Mouse (Mus musculus): Measurements from ENCODE around the gene Htr2b. TPM values are rescaled to one million over a fixed set of nuclear protein-coding genes. Genes with fewer than 3 reads are reported as not detected.

Htr2b gene
- polyA plus RNA-seq, 1 experiment from 2014 or later = 0.37 TPM

Other genes starting within 250 kb of the Htr2b start
- 261 TPM in 2 replicates for gene Itm2c, start 217.7 kb downstream of the Htr2b start, polyA plus RNA-seq (2016; fragmentation: Nextera tagmentation; extraction: Ambion mirVana)
- gene 4933407L21Rik, start 183.5 kb downstream of the Htr2b start, polyA plus RNA-seq (2016; fragmentation: Nextera tagmentation; extraction: Ambion mirVana) = 0.08 TPM in 1 of 2 replicates, not detected in the other
- gene Gpr55, start 151.0 kb downstream of the Htr2b start, polyA plus RNA-seq (2016; fragmentation: Nextera tagmentation; extraction: Ambion mirVana) = 0.08 and 0.09 TPM in 2 replicates
- gene Spata3, start 95.2 kb downstream of the Htr2b start, polyA plus RNA-seq (2016; fragmentation: Nextera tagmentation; extraction: Ambion mirVana) = not detected in 2 replicates
- 0.71 and 0.79 TPM in 2 replicates for gene 2810459M11Rik, start 66.1 kb downstream of the Htr2b start, polyA plus RNA-seq (2016; fragmentation: Nextera tagmentation; extraction: Ambion mirVana)
- gene Psmd1, start 47.6 kb downstream of the Htr2b start, polyA plus RNA-seq (2016; fragmentation: Nextera tagmentation; extraction: Ambion mirVana) = 154 and 159 TPM in 2 replicates
- gene Gm21972, start 21.7 kb upstream of the Htr2b start, polyA plus RNA-seq (2016; fragmentation: Nextera tagmentation; extraction: Ambion mirVana) = 0.63 TPM in 1 of 2 replicates, not detected in the other
- 14.1 and 14.2 TPM in 2 replicates for gene Armc9, start 42.8 kb upstream of the Htr2b start, polyA plus RNA-seq (2016; fragmentation: Nextera tagmentation; extraction: Ambion mirVana)
- 6.3 and 7.1 TPM in 2 replicates for gene B3gnt7, start 190.9 kb upstream of the Htr2b start, polyA plus RNA-seq (2016; fragmentation: Nextera tagmentation; extraction: Ambion mirVana)
- gene Ncl, start 247.4 kb upstream of the Htr2b start, polyA plus RNA-seq (2016; fragmentation: Nextera tagmentation; extraction: Ambion mirVana) = 331 and 337 TPM in 2 replicates

Measured in heart, embryonic 12.5 days (tissue).